10 mouse cellular contexts compared by ENCODE assay signal in genomic region chr14:34565711-34566110, GRCm38 (mm10). TPM values are rescaled to one million over a fixed set of nuclear protein-coding genes. Genes with fewer than 3 reads are reported as not detected.
A peak's percentile ranks its signal among the peaks of the same experiment; 100 is the strongest.
DNase-seq lines count a peak whose midpoint lies in the region; ATAC-seq and TF ChIP-seq lines count a peak whose summit lies in the region.
"Had no signal": no experiment of that assay in that cellular context is flagged by ENCODE, and none has a peak within 500 bp of the region (broad histone marks: within the 10 kb centered on the region; RNA-seq: fewer than 3 reads in every experiment).

No protein-coding gene starts in this region.

- H3K4me2 ChIP-seq in kidney, postnatal 0 days (ENCODE audit: low read length): no peak overlapping the region
- peak overlapping the region; percentile 1; the same call in 1 of the 2 replicates for H3K4me2 ChIP-seq in heart, embryonic 14.5 days (ENCODE audit: low read length)
- no peak overlapping the region for H3K4me2 ChIP-seq in liver, postnatal 0 days (ENCODE audit: low read depth, low read length)

- no peaks in the 10 kb centered on the region for H3K36me3 ChIP-seq in kidney, postnatal 0 days (ENCODE audit: insufficient read depth, low read length)
- peaks cover 35% of the 10 kb centered on the region for H3K36me3 ChIP-seq in heart, embryonic 14.5 days (ENCODE audit: control insufficient read depth, insufficient read depth, low read length)
- H3K36me3 ChIP-seq in liver, postnatal 0 days (replicated peaks; ENCODE audit: insufficient read depth, low read length): no peaks in the 10 kb centered on the region

- H3K27ac ChIP-seq in kidney, postnatal 0 days: no peak overlapping the region
- peak overlapping the region; percentile 48 to 53 for H3K27ac ChIP-seq in heart, embryonic 14.5 days (replicated peaks in 1 of 2; ENCODE audit: control insufficient read depth in 1 of 2, insufficient read depth in 1 of 2, low read depth in 2 of 2, low read length in 2 of 2)
- no peak overlapping the region for H3K27ac ChIP-seq in liver, postnatal 0 days (ENCODE audit: low read depth)

- peak; percentile 79 for DNase-seq in kidney, postnatal 0 days (ENCODE audit: low spot score)
- DNase-seq in kidney, adult 18-20 months: no peak
- peak; percentile 26 for DNase-seq in cerebellum, postnatal 36 days
- peak; percentile 68 to 82 for DNase-seq in lung, postnatal 4 days
- no peak for DNase-seq in natural killer cell, adult 2 months (ENCODE audit: low spot score in 2 of 2)
- DNase-seq in right cerebral cortex, postnatal 25 days: no peak
- no peak for DNase-seq in liver, postnatal 0 days
- DNase-seq: layer of hippocampus, postnatal 36 days had no signal

- WGBS in kidney, postnatal 0 days: 60% methylated on average over 17 of the region's 17 CpGs
- WGBS in heart, embryonic 14.5 days: 43% methylated on average over 17 of the region's 17 CpGs
- 68% methylated on average over 17 of the region's 17 CpGs for WGBS in liver, postnatal 0 days (ENCODE audit: insufficient replicate concordance)

- no peak overlapping the region for H3K4me3 ChIP-seq in kidney, postnatal 0 days (replicated peaks; ENCODE audit: low read depth, low read length)
- no peak overlapping the region for H3K4me3 ChIP-seq in heart, embryonic 14.5 days (ENCODE audit: control insufficient read depth in 1 of 2, insufficient read depth in 1 of 2, low read depth in 1 of 2, low read length in 2 of 2)
- H3K4me3 ChIP-seq in liver, postnatal 0 days (ENCODE audit: low read depth, low read length): no peak overlapping the region

- no peak for TF ChIP-seq EP300 in liver, postnatal 0 days (IDR thresholded peaks at IDR 0.05; ENCODE audit: low read depth)

- TF ChIP-seq CTCF in kidney, postnatal 0 days (IDR thresholded peaks at IDR 0.05; ENCODE audit: low read depth): no peak
- no peak for TF ChIP-seq CTCF in liver, postnatal 0 days (IDR thresholded peaks at IDR 0.05; ENCODE audit: low read depth)

- no peak overlapping the region for H3K9ac ChIP-seq in kidney, postnatal 0 days (ENCODE audit: low read depth, low read length)
- peak overlapping the region; percentile 51 for H3K9ac ChIP-seq in heart, embryonic 14.5 days (ENCODE audit: low read length)
- H3K9ac ChIP-seq in liver, postnatal 0 days (replicated peaks): no peak overlapping the region

- H3K9me3 ChIP-seq in kidney, postnatal 0 days (replicated peaks; ENCODE audit: low read length): no peaks in the 10 kb centered on the region
- no peaks in the 10 kb centered on the region for H3K9me3 ChIP-seq in heart, embryonic 14.5 days (ENCODE audit: control insufficient read depth, low read length)
- H3K9me3 ChIP-seq in liver, postnatal 0 days (ENCODE audit: low read length): no peaks in the 10 kb centered on the region

- ATAC-seq in kidney, postnatal 0 days (replicated peaks; ENCODE audit: low FRiP score, low read depth): no peak
- ATAC-seq in heart, embryonic 14.5 days (ENCODE audit: insufficient number of reproducible peaks, insufficient read depth, low FRiP score, low read depth): peak; percentile 31; the same call in 1 of the 2 replicates
- ATAC-seq in liver, postnatal 0 days: no peak

- 0 out of 2 replicates have a peak, but pooled peaks cover 5% of the 10 kb centered on the region for H3K4me1 ChIP-seq in kidney, postnatal 0 days (replicated peaks; ENCODE audit: insufficient read depth, low read length)
- peaks cover 54 to 81% of the 10 kb centered on the region in 2 experiments for H3K4me1 ChIP-seq in heart, embryonic 14.5 days (ENCODE audit: control insufficient read depth in 2 of 2, insufficient read depth in 2 of 2, low read length in 2 of 2)
- H3K4me1 ChIP-seq in liver, postnatal 0 days (ENCODE audit: insufficient read depth): no peaks in the 10 kb centered on the region

- no peaks in the 10 kb centered on the region for H3K27me3 ChIP-seq in kidney, postnatal 0 days (ENCODE audit: insufficient read depth, low read length)
- no peaks in the 10 kb centered on the region for H3K27me3 ChIP-seq in heart, embryonic 14.5 days (ENCODE audit: control insufficient read depth, insufficient read depth, low read length)
- H3K27me3 ChIP-seq in liver, postnatal 0 days (ENCODE audit: insufficient read depth, low read length): no peaks in the 10 kb centered on the region

RNA-seq across cellular contexts. Expression of gene Ldb3, which starts 22.8 kb away (rescaled TPM):
- 0.50 and 0.51 TPM in 2 replicates for polyA plus RNA-seq in kidney, postnatal 0 days (2015; fragmentation: Nextera tagmentation; extraction: Ambion mirVana)
- 301 and 314 TPM in 2 replicates for polyA plus RNA-seq in heart, embryonic 14.5 days (2014; fragmentation: Nextera tagmentation; extraction: Ambion mirVana)
- polyA plus RNA-seq in liver, postnatal 0 days (2015; fragmentation: Nextera tagmentation; extraction: Ambion mirVana): 0.26 and 3.2 TPM in 2 replicates

RNA-seq across cellular contexts. Expression of gene Opn4, which starts 34.2 kb away (rescaled TPM):
- polyA plus RNA-seq in kidney, postnatal 0 days (2015; fragmentation: Nextera tagmentation; extraction: Ambion mirVana): 0.22 and 0.31 TPM in 2 replicates
- 5.0 and 5.2 TPM in 2 replicates for polyA plus RNA-seq in heart, embryonic 14.5 days (2014; fragmentation: Nextera tagmentation; extraction: Ambion mirVana)
- not detected in 2 replicates for polyA plus RNA-seq in liver, postnatal 0 days (2015; fragmentation: Nextera tagmentation; extraction: Ambion mirVana)
- polyA plus RNA-seq: neural tube, embryonic 11.5 days had no signal

RNA-seq across cellular contexts. Expression of gene 9230112D13Rik, which starts 43.1 kb away (rescaled TPM):
- not detected in 2 replicates for polyA plus RNA-seq in kidney, postnatal 0 days (2015; fragmentation: Nextera tagmentation; extraction: Ambion mirVana)
- not detected in 2 replicates for polyA plus RNA-seq in heart, embryonic 14.5 days (2014; fragmentation: Nextera tagmentation; extraction: Ambion mirVana)
- not detected in 2 replicates for polyA plus RNA-seq in liver, postnatal 0 days (2015; fragmentation: Nextera tagmentation; extraction: Ambion mirVana)
- polyA plus RNA-seq: neural tube, embryonic 11.5 days had no signal

Comparison
In these comparisons a context has a peak if more than half of its experiments do, and no peak if none do; other contexts are left out.
1. DNase-seq: peak in kidney, postnatal 0 days (single experiment), cerebellum, postnatal 36 days (2 of 2) and lung, postnatal 4 days (2 of 2); none in kidney, adult 18-20 months (single experiment), natural killer cell, adult 2 months (0 of 2), right cerebral cortex, postnatal 25 days (single experiment) and liver, postnatal 0 days (single experiment).
2. H3K27ac ChIP-seq: peak in heart, embryonic 14.5 days (2 of 2); none in kidney, postnatal 0 days (single experiment) and liver, postnatal 0 days (single experiment).
3. RNA of gene Ldb3, which starts 22.8 kb away (polyA plus RNA-seq): 301 to 314 TPM in heart, embryonic 14.5 days; 0.50 to 0.51 TPM in kidney, postnatal 0 days and 0.26 to 3.2 TPM in liver, postnatal 0 days; every median in the first group is over 10 times any median in the second.